Mouse (Mus musculus) left cerebral cortex, adult 2 months (tissue): Measurements from ENCODE around the gene Kcng4. TPM values are rescaled to one million over a fixed set of nuclear protein-coding genes. Genes with fewer than 3 reads are reported as not detected.

Experiments used
- DNase-seq, 2 experiments: peaks; one replicate each; pipeline ENCODE4 v3.0.0; 2021 to 2022; ENCODE audit warnings: low spot score in 2 of 2, mixed read lengths in 1 of 2; ENCODE audit errors: extremely low spot score in 1 of 2
- H3K27ac ChIP-seq: fragments of 200-600 bp; 2 replicates; pipeline ENCODE4 v1.8.1; 2022
- H3K4me3 ChIP-seq: fragments of 200-600 bp; 2 replicates; pipeline ENCODE4 v1.8.1; 2022
- CTCF ChIP-seq: fragments of 200-600 bp; IDR thresholded peaks from 2 replicates; pipeline ENCODE4 v1.8.1; 2022; ENCODE audit warnings: antibody characterized with exemption, mild to moderate bottlenecking, moderate library complexity
- intact Hi-C: fragments of 180-260 bp; cut with DNase I; formaldehyde crosslinking; loops from one replicate; pipeline ENCODE4 v1.15.1; 2025
- total RNA-seq, 2 experiments: library from RNA; stranded (reverse); gene quantifications; 2 replicates each; pipeline ENCODE4 v1.2.3; 2021

The Kcng4 gene
- total RNA-seq, 2 experiments from 2014 or later, result 3.4 TPM

- TF ChIP-seq CTCF, result no peak
- Histone ChIP-seq H3K27ac (no peak overlapping the region), H3K4me3 (no peak overlapping the region)
- intact Hi-C loops, result no loop called here
- DNase-seq, result no peak
Observed at GRCm38 (mm10) chr8:119622555-119622954, 12.9 kb downstream of the Kcng4 start.

DNA sequence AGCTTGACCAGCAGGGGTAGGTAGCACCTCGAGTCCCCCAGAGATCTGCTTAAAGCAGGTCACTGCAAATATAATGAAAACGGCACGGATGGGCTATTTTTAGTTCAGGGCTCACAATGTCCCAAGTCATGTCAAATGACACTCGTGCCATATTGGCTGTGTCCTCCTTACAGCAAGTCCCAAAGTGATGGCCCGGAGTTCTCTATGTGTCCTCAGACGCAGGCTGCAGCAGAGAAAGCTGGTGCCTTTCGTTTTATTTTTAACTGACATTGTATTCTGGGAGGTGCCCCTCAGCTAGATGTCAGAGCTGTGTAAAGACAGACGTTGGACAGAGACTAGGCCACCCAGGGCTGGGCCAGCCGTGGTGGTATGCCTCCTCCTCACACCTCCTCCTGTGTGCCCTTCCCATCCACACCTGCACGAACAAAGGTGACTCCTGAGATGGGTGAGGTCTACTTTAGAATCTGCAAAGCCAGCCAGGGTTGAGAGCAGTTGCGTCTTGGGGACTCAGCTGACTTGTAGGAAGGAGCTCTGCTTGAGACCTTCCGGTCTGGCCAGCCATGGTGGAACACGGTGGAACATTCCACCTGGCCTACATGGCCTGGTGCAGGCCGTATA lies 14.5 kb downstream of the Kcng4 start:
- intact Hi-C loops, result no loop called here

GRCm38 (mm10) chr8:119620116-119620840 lies 15.2 kb downstream of the Kcng4 start:
- TF ChIP-seq CTCF, result no peak
- intact Hi-C loops, result no loop called here
- no peak overlapping the region for H3K27ac ChIP-seq
- no peak overlapping the region for H3K4me3 ChIP-seq
- no peak for DNase-seq

More for the DNA sequence above, 14.5 kb downstream of the Kcng4 start:
- no peak for DNase-seq
- Histone ChIP-seq H3K27ac (no peak overlapping the region), H3K4me3 (no peak overlapping the region)
- TF ChIP-seq CTCF, result no peak

GRCm38 (mm10) chr8:119618887-119619286 lies 16.6 kb downstream of the Kcng4 start:
- no peak for TF ChIP-seq CTCF
- intact Hi-C loops, result no loop called here
- DNase-seq, result no peak
- no peak overlapping the region for H3K27ac ChIP-seq
- H3K4me3 ChIP-seq, result no peak overlapping the region

DNA sequence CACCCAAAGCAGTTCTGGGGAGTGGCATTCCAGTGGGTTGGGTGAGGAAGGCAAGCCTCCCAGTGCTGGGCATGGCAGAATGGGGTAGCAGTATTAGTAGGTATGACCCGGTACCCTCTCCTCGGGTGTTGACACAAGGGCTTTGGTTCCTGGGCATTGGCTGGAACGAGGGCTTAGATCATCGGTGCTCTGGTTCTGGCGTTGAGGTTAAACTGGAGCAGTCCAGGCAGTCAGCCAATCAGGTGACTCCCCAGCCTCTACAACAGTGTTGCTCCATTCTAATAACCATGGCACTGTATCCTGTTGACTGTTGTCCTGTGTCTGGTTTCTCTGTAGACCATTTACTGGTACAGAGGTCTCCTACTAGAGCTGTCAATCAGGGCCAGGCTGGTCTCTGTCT lies 17.9 kb downstream of the Kcng4 start:
- DNase-seq, result no peak
- intact Hi-C loops, result no loop called here
- TF ChIP-seq CTCF, result no peak
- no peak overlapping the region for H3K4me3 ChIP-seq
- H3K27ac ChIP-seq, result no peak overlapping the region

- no peak for TF ChIP-seq CTCF
- H3K4me3 ChIP-seq, result no peak overlapping the region
- intact Hi-C loops, result no loop called here
- DNase-seq, result no peak
- H3K27ac ChIP-seq, result no peak overlapping the region
Observed at GRCm38 (mm10) chr8:119616811-119617210, 18.7 kb downstream of the Kcng4 start.

- Histone ChIP-seq H3K27ac (no peak overlapping the region), H3K4me3 (no peak overlapping the region)
- no peak for DNase-seq
- intact Hi-C loops, result no loop called here
- TF ChIP-seq CTCF, result no peak
Observed at GRCm38 (mm10) chr8:119616358-119616757, 19.1 kb downstream of the Kcng4 start.

- no peak for DNase-seq
- Histone ChIP-seq H3K27ac (no peak overlapping the region), H3K4me3 (no peak overlapping the region)
- no peak for TF ChIP-seq CTCF
- intact Hi-C loops, result no loop called here
Observed at GRCm38 (mm10) chr8:119615096-119615495, 20.4 kb downstream of the Kcng4 start.

DNA sequence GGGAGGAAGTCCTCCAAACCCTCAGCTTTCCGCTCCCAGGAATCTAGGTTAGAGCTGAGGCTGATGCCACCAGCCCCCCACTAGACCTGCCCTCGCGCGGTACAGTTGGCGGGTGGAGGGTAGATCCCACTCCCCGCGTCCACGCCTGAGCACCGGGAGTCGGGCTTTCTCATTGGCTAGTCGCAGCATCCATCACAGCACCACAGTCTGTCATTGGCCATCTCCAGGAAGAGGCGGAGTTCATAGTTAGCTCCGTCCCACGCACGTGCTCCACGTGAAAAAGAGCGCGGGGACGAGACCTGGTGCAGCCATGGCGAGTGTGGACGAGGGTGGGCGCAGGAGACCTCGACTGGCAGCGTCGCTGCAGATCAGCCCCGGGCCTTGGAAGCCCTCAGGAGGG lies 23.0 kb downstream of the Kcng4 start, which contains the start of gene Adad2:
TSS of gene Adad2 (plus strand) at position 277 of the 400 bp plus-strand sequence.
- no peak for TF ChIP-seq CTCF
- Histone ChIP-seq H3K4me3 (no peak within 1 kb of the TSS), H3K27ac (no peak within 1 kb of the TSS)
- no peak for DNase-seq
- intact Hi-C loops, result no loop called here

- DNase-seq, result no peak
- H3K27ac ChIP-seq, result no peak overlapping the region
- intact Hi-C loops, result loop anchor here (5.0 kb wide), 1 partner anchor 71 kb away; no protein-coding TSS in a partner anchor
- no peak overlapping the region for H3K4me3 ChIP-seq
- peak; percentile 40 for TF ChIP-seq CTCF
Observed at GRCm38 (mm10) chr8:119606224-119606623, 29.3 kb downstream of the Kcng4 start.

GRCm38 (mm10) chr8:119604996-119605395 lies 30.5 kb downstream of the Kcng4 start, which contains the start of gene Taf1c:
TSS of gene Taf1c (minus strand) at chr8:119605222.
- Histone ChIP-seq H3K27ac (peak within 1 kb of the TSS; percentile 68; the same call in 1 of the 2 replicates), H3K4me3 (peak within 1 kb of the TSS; percentile 75)
- peak; percentile 87 to 92 for DNase-seq
- peak; percentile 86 for TF ChIP-seq CTCF
- intact Hi-C loops, result loop anchor here (1.0 to 5.0 kb wide), 4 partner anchors 30 to 158 kb away; partner anchors contain the start of genes Dnaaf1, Hsdl1, Mbtps1 and Necab2

DNA sequence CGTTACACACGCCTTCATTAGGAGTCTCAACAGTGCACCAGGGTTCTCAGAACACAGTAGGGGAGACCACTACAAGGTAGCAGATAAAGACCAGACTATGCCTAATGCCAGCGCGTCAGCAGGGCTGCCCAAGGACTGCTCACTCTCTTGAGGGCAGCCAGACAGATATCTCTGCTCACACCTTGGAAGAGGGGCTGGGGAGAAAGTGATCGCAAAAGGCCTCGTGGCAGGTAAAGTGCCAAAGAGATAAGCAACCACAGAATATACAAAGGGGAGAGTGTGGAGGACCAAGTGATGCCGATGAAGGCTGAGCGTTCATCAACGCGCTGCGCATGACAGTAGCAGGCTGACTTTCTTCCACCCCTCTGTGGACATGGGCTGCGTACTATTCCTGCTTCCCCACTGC lies 31.1 kb downstream of the Kcng4 start:
- intact Hi-C loops, result loop anchor here (1.0 to 2.0 kb wide), 2 partner anchors 29 to 158 kb away; partner anchors contain the start of genes Dnaaf1, Hsdl1 and Necab2
- DNase-seq, result no peak
- Histone ChIP-seq H3K27ac (peak overlapping the region; percentile 68; the same call in 1 of the 2 replicates), H3K4me3 (peak overlapping the region; percentile 75)
- TF ChIP-seq CTCF, result no peak
